Mouse (Mus musculus): ENCODE measurements around the gene Eefsec. TPM values are rescaled to one million over a fixed set of nuclear protein-coding genes. Genes with fewer than 3 reads are reported as not detected.

The Eefsec gene
- polyA plus RNA-seq, 1 experiment from 2014 or later: 37.3 TPM

DNA sequence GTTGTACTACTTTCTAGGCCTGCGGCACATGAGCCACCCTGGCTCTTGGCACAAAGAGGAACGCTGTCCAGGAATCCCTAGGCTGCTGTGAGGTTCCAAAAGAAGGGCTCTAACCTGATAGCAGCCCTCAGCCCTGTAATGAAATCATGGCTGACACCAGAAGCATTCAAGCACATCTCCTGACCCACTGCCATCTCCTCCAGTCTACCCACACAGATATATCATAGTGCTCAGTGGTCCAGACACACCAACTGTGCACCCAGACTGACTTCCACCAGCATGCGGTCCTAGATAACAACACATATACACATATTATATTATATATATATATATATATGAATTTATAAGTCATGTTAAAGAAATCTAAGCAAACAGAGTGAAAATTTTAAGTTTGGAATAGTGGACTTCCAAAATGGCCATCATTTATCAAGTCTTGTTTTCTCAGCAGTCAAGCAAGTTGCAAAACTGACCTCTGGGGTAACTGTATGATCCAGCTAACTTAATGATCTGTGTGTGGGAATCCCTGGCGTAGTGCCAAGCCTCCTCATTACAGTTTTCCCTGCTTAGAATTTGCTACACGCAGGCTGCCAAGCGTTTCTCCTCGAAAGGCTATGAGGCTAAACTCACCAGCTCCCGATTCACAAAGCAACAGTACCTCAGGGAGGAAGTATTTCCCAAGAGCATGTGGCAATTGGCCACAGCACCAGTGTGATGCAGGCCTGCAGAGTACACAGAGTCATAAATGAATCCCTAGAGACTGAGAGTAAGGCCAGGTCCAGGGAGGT is 76.3 kb downstream of the Eefsec start:
- Histone ChIP-seq H3K4me2 (no peak overlapping the region), H3K4me3 (replicated peaks) (no peak overlapping the region), H3K9ac (replicated peaks) (no peak overlapping the region), H3K36me3 (no peaks in the 10 kb centered on the region; the same call in 1 of the 2 replicates), H3K9me3 (no peaks in the 10 kb centered on the region), H3K27me3 (no peaks in the 10 kb centered on the region), H3K4me1 (replicated peaks) (peaks cover 6% of the 10 kb centered on the region; the same call in 1 of the 2 replicates), H3K27ac (no peak overlapping the region)
- WGBS: 79% methylated on average over 8 of the region's 8 CpGs
- no peak for ATAC-seq (ENCODE audit: insufficient number of reproducible peaks, insufficient read depth, low FRiP score, low TSS enrichment, low read depth)

DNA sequence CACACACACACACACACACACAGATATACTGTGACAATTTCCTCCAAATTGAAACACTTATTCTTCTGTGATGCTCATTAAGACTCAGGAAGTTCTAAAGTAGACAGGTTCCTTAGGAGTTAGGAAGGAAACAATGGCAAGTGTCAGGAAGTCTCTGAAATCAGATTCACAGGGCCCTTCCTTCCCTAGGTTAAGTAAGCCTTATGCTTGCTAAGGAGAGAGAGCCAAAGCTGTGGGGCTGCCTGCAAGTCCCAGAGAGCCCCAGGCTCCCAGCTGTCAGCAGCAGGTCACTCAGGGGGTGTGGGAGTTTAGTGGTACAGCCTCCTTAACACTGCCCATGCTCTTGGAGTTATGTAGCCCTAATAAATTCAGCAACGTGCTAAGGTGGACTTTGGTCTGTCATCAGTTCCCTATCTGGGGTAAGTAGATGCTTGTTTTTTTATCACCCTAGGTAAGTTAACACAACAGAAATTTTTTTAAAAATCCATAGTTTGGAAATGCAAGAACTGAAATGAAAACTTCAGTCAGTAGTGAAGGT is 82.8 kb downstream of the Eefsec start:
- WGBS: 36% methylated on average over 1 of the region's 1 CpGs
- 0 out of 2 replicates have a peak, but pooled peaks cover 2% of the 10 kb centered on the region for H3K4me1 ChIP-seq (replicated peaks)
- H3K36me3 ChIP-seq: no peaks in the 10 kb centered on the region
- no peak overlapping the region for H3K4me2 ChIP-seq
- no peak overlapping the region for H3K27ac ChIP-seq
- no peak overlapping the region for H3K9ac ChIP-seq (replicated peaks)
- ATAC-seq (ENCODE audit: insufficient number of reproducible peaks, insufficient read depth, low FRiP score, low TSS enrichment, low read depth): no peak
- H3K9me3 ChIP-seq: peaks cover 4% of the 10 kb centered on the region; the same call in 1 of the 2 replicates
- H3K27me3 ChIP-seq: no peaks in the 10 kb centered on the region
- no peak overlapping the region for H3K4me3 ChIP-seq (replicated peaks)

DNA sequence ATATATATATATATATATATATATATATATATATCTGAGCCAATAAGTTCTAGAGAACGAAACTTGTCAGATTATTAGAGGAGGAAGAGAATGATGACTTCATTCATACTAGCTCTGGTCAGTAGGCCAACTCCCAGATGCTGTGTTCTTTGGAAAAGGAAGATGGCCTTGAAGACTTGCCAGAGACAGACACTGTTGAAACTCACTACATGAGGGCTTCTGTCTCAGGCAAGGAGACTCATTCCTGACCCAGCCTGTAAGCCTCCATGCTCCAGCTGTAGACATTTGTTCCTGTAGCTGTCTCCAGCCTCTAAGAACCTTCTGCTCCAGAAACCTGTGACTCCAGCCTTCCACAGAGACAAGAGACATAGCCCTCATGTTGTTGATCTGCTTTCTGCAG is 85.2 kb downstream of the Eefsec start:
- Histone ChIP-seq H3K36me3 (no peaks in the 10 kb centered on the region), H3K27me3 (no peaks in the 10 kb centered on the region), H3K9me3 (peaks cover 4% of the 10 kb centered on the region; the same call in 1 of the 2 replicates), H3K9ac (replicated peaks) (no peak overlapping the region), H3K4me1 (replicated peaks) (0 out of 2 replicates have a peak, but pooled peaks cover 2% of the 10 kb centered on the region), H3K4me3 (replicated peaks) (no peak overlapping the region), H3K4me2 (no peak overlapping the region), H3K27ac (no peak overlapping the region)
- ATAC-seq (ENCODE audit: insufficient number of reproducible peaks, insufficient read depth, low FRiP score, low TSS enrichment, low read depth): no peak
- 86% methylated on average over 1 of the region's 1 CpGs for WGBS

DNA sequence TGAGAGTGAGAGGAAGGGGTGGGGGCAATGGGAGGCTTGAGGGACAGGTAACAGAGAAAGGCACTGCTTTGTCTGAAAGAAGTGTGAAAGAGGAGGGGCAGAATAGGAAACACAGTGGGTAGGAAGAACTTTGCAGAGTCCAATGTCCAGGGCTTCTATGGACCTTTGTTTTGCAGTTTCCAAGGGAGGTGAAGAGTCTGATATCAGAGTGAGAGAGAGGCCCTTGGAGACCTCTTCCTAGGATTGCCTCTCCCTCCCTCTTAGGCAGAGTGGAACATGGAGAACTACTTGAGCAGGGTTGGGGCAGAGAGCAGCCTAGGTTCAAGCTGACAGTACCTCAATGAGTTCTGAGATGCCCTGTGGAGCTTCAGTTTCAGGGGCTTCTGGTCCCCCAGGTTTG is 88.1 kb downstream of the Eefsec start:
- no peak overlapping the region for H3K4me2 ChIP-seq
- no peak overlapping the region for H3K9ac ChIP-seq (replicated peaks)
- ATAC-seq (ENCODE audit: insufficient number of reproducible peaks, insufficient read depth, low FRiP score, low TSS enrichment, low read depth): no peak
- H3K4me1 ChIP-seq (replicated peaks): no peaks in the 10 kb centered on the region
- H3K27ac ChIP-seq: no peak overlapping the region
- H3K36me3 ChIP-seq: peaks cover 10% of the 10 kb centered on the region; the same call in 1 of the 2 replicates
- no peak overlapping the region for H3K4me3 ChIP-seq (replicated peaks)
- H3K27me3 ChIP-seq: no peaks in the 10 kb centered on the region
- H3K9me3 ChIP-seq: peaks cover 4% of the 10 kb centered on the region; the same call in 1 of the 2 replicates

DNA sequence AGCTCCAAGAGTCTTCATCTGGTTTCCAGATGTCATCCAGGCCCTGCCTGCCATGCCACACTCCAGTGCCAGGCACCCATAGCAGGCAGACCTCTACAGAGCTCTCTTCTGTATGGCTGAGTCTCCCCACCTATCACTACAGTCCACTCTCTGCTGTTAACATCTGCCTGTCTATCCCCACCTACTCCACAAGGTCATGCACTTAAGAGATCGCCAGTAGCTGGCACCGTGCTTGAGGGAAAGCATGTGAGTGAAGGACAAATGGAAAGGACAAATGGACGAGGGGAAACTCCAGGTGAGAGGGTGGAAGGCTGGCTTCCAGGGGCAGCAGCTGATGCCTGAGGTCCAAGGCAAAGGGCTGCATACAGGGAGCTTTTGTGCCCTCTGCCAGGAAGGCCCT is 90.5 kb downstream of the Eefsec start:
- no peak overlapping the region for H3K4me2 ChIP-seq
- H3K27me3 ChIP-seq: no peaks in the 10 kb centered on the region
- no peak overlapping the region for H3K27ac ChIP-seq
- H3K36me3 ChIP-seq: peaks cover 14% of the 10 kb centered on the region; the same call in 1 of the 2 replicates
- no peak overlapping the region for H3K9ac ChIP-seq (replicated peaks)
- H3K4me3 ChIP-seq (replicated peaks): no peak overlapping the region
- 65% methylated on average over 3 of the region's 3 CpGs for WGBS
- peaks cover 6% of the 10 kb centered on the region for H3K4me1 ChIP-seq (replicated peaks)
- ATAC-seq (ENCODE audit: insufficient number of reproducible peaks, insufficient read depth, low FRiP score, low TSS enrichment, low read depth): no peak
- H3K9me3 ChIP-seq: peaks cover 4% of the 10 kb centered on the region; the same call in 1 of the 2 replicates

DNA sequence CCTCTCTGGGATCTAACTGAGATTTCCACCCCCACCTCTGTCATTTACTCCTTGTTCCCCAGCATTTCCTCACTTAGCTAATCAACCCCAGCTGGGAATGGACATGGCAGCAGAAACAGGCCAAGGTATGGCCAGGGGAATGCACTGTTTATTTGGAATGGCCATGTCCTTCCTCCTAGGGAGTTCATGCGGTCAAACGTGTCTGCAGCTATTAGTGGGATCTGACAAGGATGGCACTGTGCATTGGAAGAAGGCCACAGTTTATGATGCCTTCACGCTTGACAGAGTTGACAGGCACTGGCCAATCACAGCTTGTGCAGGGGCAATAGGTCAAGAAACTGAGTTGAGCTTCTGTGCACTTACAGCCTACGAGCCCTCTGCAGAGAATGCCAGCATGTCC is 93.8 kb downstream of the Eefsec start:
- H3K27ac ChIP-seq: no peak overlapping the region
- peaks cover 6% of the 10 kb centered on the region for H3K4me1 ChIP-seq (replicated peaks)
- no peak overlapping the region for H3K9ac ChIP-seq (replicated peaks)
- H3K4me2 ChIP-seq: no peak overlapping the region
- ATAC-seq (ENCODE audit: insufficient number of reproducible peaks, insufficient read depth, low FRiP score, low TSS enrichment, low read depth): no peak
- H3K36me3 ChIP-seq: peaks cover 19% of the 10 kb centered on the region; the same call in 1 of the 2 replicates
- H3K4me3 ChIP-seq (replicated peaks): no peak overlapping the region
- H3K27me3 ChIP-seq: no peaks in the 10 kb centered on the region
- WGBS: 32% methylated on average over 4 of the region's 4 CpGs
- no peaks in the 10 kb centered on the region for H3K9me3 ChIP-seq

DNA sequence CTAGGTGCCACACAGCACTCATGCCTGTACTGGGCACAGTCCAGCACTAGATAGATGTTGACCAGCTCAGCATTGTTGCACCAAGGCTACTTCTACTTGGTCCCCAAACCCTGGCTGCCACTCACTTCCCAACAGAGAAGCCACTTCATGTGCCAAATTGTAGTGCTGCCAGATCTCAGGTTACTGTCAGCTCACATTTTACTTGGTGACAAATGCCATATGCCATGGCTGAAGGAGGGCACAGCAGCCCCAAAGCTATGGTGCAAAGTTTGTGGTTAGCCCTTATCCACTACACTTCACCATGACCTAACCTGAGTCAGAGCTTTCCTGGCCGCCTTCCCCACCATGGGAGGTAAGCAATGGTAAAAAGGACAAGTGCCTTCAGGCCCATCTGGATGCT is 99.6 kb downstream of the Eefsec start:
- H3K27ac ChIP-seq: no peak overlapping the region
- no peaks in the 10 kb centered on the region for H3K27me3 ChIP-seq
- H3K4me1 ChIP-seq (replicated peaks): peaks cover 47% of the 10 kb centered on the region
- no peak overlapping the region for H3K9ac ChIP-seq (replicated peaks)
- no peak for ATAC-seq (ENCODE audit: insufficient number of reproducible peaks, insufficient read depth, low FRiP score, low TSS enrichment, low read depth)
- no peak overlapping the region for H3K4me2 ChIP-seq
- H3K9me3 ChIP-seq: no peaks in the 10 kb centered on the region
- WGBS: 93% methylated on average over 1 of the region's 1 CpGs
- H3K4me3 ChIP-seq (replicated peaks): no peak overlapping the region
- H3K36me3 ChIP-seq: peaks cover 9% of the 10 kb centered on the region; the same call in 1 of the 2 replicates

DNA sequence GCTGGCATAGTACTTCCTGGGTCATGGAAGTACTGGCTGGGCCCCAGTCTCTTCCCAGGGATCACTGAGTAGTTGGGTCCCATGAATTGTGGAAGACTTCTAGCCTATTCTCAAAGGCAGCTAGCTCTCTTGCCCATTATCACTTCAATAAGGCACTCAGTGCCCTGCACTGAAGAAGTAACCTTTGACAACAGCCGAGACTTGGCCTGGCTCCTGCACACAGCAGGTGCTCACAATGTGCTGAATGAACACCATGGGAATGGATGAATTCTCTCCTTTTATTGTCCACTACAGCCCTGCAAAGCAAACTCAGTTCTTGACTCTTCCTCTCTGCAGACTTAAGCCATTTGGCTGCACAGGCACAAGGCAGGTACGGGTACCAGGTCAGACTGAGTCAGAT is 101.0 kb downstream of the Eefsec start:
- Histone ChIP-seq H3K9me3 (no peaks in the 10 kb centered on the region), H3K36me3 (peaks cover 9% of the 10 kb centered on the region; the same call in 1 of the 2 replicates), H3K4me1 (replicated peaks) (peaks cover 56% of the 10 kb centered on the region), H3K4me2 (no peak overlapping the region), H3K27me3 (no peaks in the 10 kb centered on the region), H3K9ac (replicated peaks) (no peak overlapping the region), H3K27ac (peak overlapping the region; percentile 78), H3K4me3 (replicated peaks) (no peak overlapping the region)
- WGBS: 61% methylated on average over 2 of the region's 2 CpGs
- ATAC-seq (ENCODE audit: insufficient number of reproducible peaks, insufficient read depth, low FRiP score, low TSS enrichment, low read depth): no peak

DNA sequence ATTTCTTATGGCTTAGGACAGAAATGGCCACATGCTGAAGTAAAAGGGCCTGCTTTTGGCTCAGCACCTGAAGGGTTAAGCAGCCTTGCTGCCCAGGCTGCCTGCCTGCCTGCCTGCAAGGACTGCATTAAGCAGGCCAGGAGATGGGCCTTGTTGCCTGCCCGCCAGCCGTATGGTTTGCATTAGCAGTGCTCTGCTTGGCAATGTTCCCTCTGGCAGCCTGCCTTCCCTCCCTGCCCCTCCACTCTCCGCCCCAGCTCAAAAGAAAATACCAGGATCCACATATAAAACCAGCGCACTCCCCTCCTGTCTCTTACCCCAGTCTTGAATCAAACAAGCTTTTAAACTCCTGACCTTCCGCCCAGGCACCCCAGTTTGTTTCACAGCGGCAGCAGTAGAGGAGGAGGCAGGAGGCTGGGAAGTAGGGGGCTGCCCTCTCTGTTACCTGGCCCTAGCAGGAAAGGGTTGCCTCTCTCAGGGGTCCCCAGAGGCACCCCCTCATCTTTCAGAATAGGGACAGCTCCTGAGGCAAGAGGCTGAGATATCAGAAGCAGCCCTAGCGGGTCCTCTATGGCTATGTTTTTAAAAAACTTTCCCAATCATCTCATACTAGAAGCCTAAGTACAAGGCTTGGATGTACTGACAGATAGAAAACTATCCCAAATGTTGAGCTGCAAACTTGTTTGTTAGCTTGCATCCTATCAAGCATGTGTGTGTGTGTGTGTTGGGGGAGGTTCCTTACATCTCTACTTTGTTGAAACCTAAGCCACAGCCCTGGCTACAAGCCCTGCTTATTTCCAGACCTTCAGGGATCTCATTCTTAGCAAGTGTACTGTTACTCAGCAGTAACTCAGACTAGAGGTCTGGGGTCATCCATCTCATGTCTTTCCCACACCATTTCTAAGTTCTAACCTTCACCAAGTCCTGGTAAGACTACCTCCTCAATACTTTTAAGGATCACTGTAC is 102.6 kb downstream of the Eefsec start:
- Histone ChIP-seq H3K4me3 (replicated peaks) (no peak overlapping the region), H3K27me3 (no peaks in the 10 kb centered on the region), H3K4me1 (replicated peaks) (peaks cover 65% of the 10 kb centered on the region), H3K9me3 (no peaks in the 10 kb centered on the region), H3K4me2 (peak overlapping the region; percentile 44), H3K9ac (replicated peaks) (no peak overlapping the region; the same call in 1 of the 2 replicates), H3K36me3 (peaks cover 4% of the 10 kb centered on the region; the same call in 1 of the 2 replicates), H3K27ac (peak overlapping the region; percentile 94)
- ATAC-seq (ENCODE audit: insufficient number of reproducible peaks, insufficient read depth, low FRiP score, low TSS enrichment, low read depth): peak; percentile 90
- 19% methylated on average over 7 of the region's 7 CpGs for WGBS

DNA sequence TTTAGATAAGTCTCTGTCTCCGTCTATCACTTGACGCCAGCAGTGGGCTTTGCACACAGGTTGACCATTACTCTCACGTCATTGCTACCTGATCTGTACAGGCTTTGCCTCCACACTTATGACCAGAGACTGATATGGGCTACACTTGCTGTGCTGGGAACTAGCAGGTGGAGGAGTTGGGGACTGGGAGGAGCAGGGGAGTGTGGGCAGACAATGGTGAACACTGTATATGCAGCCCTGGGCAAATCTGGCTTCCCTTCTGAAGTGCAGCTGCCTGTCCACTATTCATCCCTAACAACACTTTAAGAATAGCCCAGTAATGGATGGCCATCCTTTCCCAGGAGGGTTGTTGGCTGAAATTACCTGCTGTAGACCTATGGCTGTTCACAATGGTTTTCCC is 103.4 kb downstream of the Eefsec start:
- H3K9me3 ChIP-seq: no peaks in the 10 kb centered on the region
- peak overlapping the region; percentile 94 for H3K27ac ChIP-seq
- WGBS: 78% methylated on average over 3 of the region's 3 CpGs
- peaks cover 73% of the 10 kb centered on the region for H3K4me1 ChIP-seq (replicated peaks)
- peak overlapping the region; percentile 44; the same call in 1 of the 2 replicates for H3K4me2 ChIP-seq
- H3K27me3 ChIP-seq: no peaks in the 10 kb centered on the region
- peaks cover 4% of the 10 kb centered on the region; the same call in 1 of the 2 replicates for H3K36me3 ChIP-seq
- no peak overlapping the region for H3K9ac ChIP-seq (replicated peaks)
- ATAC-seq (ENCODE audit: insufficient number of reproducible peaks, insufficient read depth, low FRiP score, low TSS enrichment, low read depth): peak; percentile 12; the same call in 1 of the 2 replicates
- no peak overlapping the region for H3K4me3 ChIP-seq (replicated peaks)

DNA sequence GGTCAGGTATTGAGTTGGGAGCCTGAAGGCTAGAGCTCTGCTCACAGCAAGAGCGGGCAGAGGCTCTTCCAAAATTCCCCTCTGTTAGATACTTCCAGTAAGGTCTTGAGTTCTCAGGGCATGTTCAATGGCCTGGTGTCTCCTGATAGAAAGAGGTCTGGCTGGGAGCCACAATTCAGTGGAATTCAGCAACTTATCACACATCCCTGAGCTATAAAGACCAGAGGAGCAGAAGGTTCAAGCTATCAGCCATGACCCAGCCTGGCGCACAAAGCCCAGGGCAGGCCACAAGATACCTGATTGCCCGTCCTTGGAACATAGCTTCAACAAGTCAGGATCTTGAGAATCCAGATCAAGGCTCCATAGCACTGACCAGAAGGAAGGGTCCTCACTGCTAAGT is 105.2 kb downstream of the Eefsec start:
- Histone ChIP-seq H3K4me1 (replicated peaks) (peaks cover 72% of the 10 kb centered on the region), H3K27ac (no peak overlapping the region), H3K4me3 (replicated peaks) (no peak overlapping the region), H3K4me2 (no peak overlapping the region), H3K27me3 (no peaks in the 10 kb centered on the region), H3K9ac (replicated peaks) (no peak overlapping the region), H3K9me3 (no peaks in the 10 kb centered on the region), H3K36me3 (no peaks in the 10 kb centered on the region)
- ATAC-seq (ENCODE audit: insufficient number of reproducible peaks, insufficient read depth, low FRiP score, low TSS enrichment, low read depth): no peak
- WGBS: 86% methylated on average over 3 of the region's 3 CpGs

Measured in limb, embryonic 12.5 days (tissue).